Mouse (Mus musculus): ENCODE results near the gene Casz1. TPM values are rescaled to one million over a fixed set of nuclear protein-coding genes. Genes with fewer than 3 reads are reported as not detected.
A peak's percentile ranks its signal among the peaks of the same experiment; 100 is the strongest.

Casz1 gene
- polyA plus RNA-seq, 1 experiment from 2014 or later = 2.1 TPM

DNA sequence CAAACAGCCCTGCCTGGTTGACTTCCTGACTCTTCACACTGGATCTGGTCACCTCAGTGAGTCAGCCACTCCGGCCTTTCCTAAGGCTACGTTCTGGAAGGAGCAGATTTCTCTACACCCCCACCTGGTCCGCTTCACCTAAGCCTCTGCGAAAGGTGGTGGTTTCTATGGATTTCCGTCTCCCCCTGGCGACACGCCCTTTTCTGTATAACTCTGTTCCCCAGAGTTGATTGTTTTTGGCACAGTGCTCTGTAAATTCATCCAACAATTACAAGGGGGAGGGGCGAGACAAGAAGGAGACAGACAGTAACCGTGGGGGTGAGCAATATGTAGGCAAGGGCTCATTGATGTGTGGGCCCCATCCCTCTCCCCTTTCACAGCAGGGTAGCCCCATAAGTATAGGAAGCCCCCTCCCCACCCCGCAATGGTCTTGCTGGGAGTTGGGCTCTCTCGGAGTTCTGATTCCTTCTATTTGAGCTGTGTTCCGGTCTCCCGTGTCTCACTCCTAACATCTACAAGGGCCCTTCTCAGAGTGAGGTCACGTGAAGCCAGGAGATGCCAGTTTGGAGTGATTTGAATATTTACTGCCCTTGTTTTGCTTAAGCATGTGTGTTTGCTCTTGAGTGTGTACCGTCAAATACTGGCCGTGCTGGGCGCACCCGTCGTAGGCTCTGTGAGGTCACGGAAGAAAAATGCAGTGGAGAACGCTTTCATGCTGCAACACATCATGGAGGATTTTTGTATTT lies 29.2 kb downstream of the Casz1 start:
- no peak for DNase-seq (ENCODE audit: low spot score)
- WGBS = 86% methylated on average over 21 of the region's 21 CpGs

GRCm38 (mm10) chr4:148836391-148836790 lies 32.2 kb downstream of the Casz1 start:
- peak overlapping the region; percentile 61; the same call in 1 of the 2 replicates for H3K27ac ChIP-seq
- H3K36me3 ChIP-seq = no peaks in the 10 kb centered on the region
- 33% methylated on average over 6 of the region's 6 CpGs for WGBS
- DNase-seq (ENCODE audit: low spot score) = no peak
- H3K4me3 ChIP-seq = no peak overlapping the region
- H3K9me3 ChIP-seq (replicated peaks) = no peaks in the 10 kb centered on the region
- H3K4me1 ChIP-seq = peaks cover 46% of the 10 kb centered on the region
- peaks cover 25% of the 10 kb centered on the region for H3K27me3 ChIP-seq (ENCODE audit: low read depth, poor library complexity, severe bottlenecking)

More for the DNA sequence above, 29.2 kb downstream of the Casz1 start:
- H3K27me3 ChIP-seq (ENCODE audit: low read depth, poor library complexity, severe bottlenecking) = peaks cover 7% of the 10 kb centered on the region
- H3K4me1 ChIP-seq = peaks cover 42% of the 10 kb centered on the region
- H3K4me3 ChIP-seq = no peak overlapping the region
- no peaks in the 10 kb centered on the region for H3K36me3 ChIP-seq
- no peak overlapping the region for H3K27ac ChIP-seq
- no peaks in the 10 kb centered on the region for H3K9me3 ChIP-seq (replicated peaks)

DNA sequence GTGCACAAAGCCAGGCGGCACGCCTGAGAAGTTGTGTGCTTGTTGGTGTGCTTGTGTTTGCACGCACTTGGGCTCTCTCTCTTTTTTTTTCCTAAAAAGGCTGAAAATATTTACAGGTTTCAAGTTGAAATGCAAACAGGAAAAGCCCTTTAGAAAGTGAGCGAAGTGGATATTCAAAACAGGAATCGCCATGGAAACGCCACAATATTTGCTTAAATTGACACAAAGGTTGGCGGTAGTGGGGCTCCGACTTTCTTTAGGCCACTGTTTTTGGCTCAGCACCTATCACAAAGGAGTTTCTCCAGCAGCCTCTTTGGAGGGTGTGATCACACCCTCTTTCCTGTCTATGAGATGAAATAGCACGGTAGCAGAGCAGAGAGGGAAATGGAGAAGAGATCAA lies 32.8 kb downstream of the Casz1 start:
- no peaks in the 10 kb centered on the region for H3K36me3 ChIP-seq
- peaks cover 32% of the 10 kb centered on the region for H3K27me3 ChIP-seq (ENCODE audit: low read depth, poor library complexity, severe bottlenecking)
- no peak overlapping the region for H3K4me3 ChIP-seq
- 68% methylated on average over 9 of the region's 9 CpGs for WGBS
- peaks cover 47% of the 10 kb centered on the region for H3K4me1 ChIP-seq
- H3K9me3 ChIP-seq (replicated peaks) = no peaks in the 10 kb centered on the region
- H3K27ac ChIP-seq = peak overlapping the region; percentile 54; the same call in 1 of the 2 replicates
- no peak for DNase-seq (ENCODE audit: low spot score)

- 77% methylated on average over 6 of the region's 6 CpGs for WGBS
- Histone ChIP-seq H3K27ac (0 out of 2 replicates have a peak overlapping the region, but pooled peaks have one; percentile 32), H3K4me3 (no peak overlapping the region), H3K27me3 (ENCODE audit: low read depth, poor library complexity, severe bottlenecking) (peaks cover 38% of the 10 kb centered on the region), H3K36me3 (no peaks in the 10 kb centered on the region), H3K4me1 (peaks cover 53% of the 10 kb centered on the region), H3K9me3 (replicated peaks) (no peaks in the 10 kb centered on the region)
- no peak for DNase-seq (ENCODE audit: low spot score)
These were observed 33.4 kb downstream of the Casz1 start for GRCm38 (mm10) chr4:148837644-148838043.

- peaks cover 43% of the 10 kb centered on the region for H3K4me1 ChIP-seq
- 62% methylated on average over 6 of the region's 6 CpGs for WGBS
- no peaks in the 10 kb centered on the region for H3K36me3 ChIP-seq
These were observed 38.1 kb downstream of the Casz1 start for GRCm38 (mm10) chr4:148842302-148842701.

DNA sequence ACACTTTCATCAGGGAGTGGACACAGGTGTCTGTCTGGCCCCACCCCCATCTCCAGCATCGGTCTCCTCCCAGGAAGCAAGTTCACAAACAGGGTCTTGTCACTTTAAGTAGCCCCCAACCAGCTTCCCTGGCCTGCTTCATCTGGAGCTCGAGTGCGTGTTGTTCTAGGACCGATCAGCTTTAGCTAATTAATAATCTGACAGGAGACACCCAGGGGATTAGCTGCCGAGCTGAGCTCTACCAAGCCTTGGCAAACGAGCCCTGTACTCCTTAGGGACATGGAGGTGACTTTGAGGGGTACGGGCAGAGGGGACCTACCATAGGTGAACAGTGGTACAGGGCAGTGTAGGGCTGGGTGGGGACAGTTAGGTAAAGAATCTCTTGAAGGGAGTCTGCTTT lies 40.7 kb downstream of the Casz1 start:
- H3K27me3 ChIP-seq (ENCODE audit: low read depth, poor library complexity, severe bottlenecking) = peaks cover 84% of the 10 kb centered on the region
- no peak for DNase-seq (ENCODE audit: low spot score)
- no peak overlapping the region for H3K27ac ChIP-seq
- no peaks in the 10 kb centered on the region for H3K9me3 ChIP-seq (replicated peaks)
- H3K4me3 ChIP-seq = no peak overlapping the region
- WGBS = 53% methylated on average over 7 of the region's 7 CpGs
- peaks cover 47% of the 10 kb centered on the region for H3K4me1 ChIP-seq
- H3K36me3 ChIP-seq = no peaks in the 10 kb centered on the region

More at GRCm38 (mm10) chr4:148842302-148842701, 38.1 kb downstream of the Casz1 start:
- no peak overlapping the region for H3K4me3 ChIP-seq
- H3K9me3 ChIP-seq (replicated peaks) = no peaks in the 10 kb centered on the region
- H3K27ac ChIP-seq = no peak overlapping the region
- DNase-seq (ENCODE audit: low spot score) = no peak
- H3K27me3 ChIP-seq (ENCODE audit: low read depth, poor library complexity, severe bottlenecking) = peaks cover 71% of the 10 kb centered on the region

- WGBS = 68% methylated on average over 9 of the region's 9 CpGs
- Histone ChIP-seq H3K27ac (peak overlapping the region; percentile 65), H3K4me1 (peaks cover 49% of the 10 kb centered on the region), H3K4me3 (0 out of 2 replicates have a peak overlapping the region, but pooled peaks have one; percentile 13), H3K36me3 (no peaks in the 10 kb centered on the region), H3K27me3 (ENCODE audit: low read depth, poor library complexity, severe bottlenecking) (peaks cover 81% of the 10 kb centered on the region), H3K9me3 (replicated peaks) (no peaks in the 10 kb centered on the region)
- no peak for DNase-seq (ENCODE audit: low spot score)
These were observed 42.0 kb downstream of the Casz1 start for GRCm38 (mm10) chr4:148846203-148846602.

GRCm38 (mm10) chr4:148846724-148847123 lies 42.5 kb downstream of the Casz1 start:
- H3K4me1 ChIP-seq = peaks cover 53% of the 10 kb centered on the region
- no peaks in the 10 kb centered on the region for H3K36me3 ChIP-seq
- WGBS = 66% methylated on average over 11 of the region's 11 CpGs
- 0 out of 2 replicates have a peak overlapping the region, but pooled peaks have one; percentile 13 for H3K4me3 ChIP-seq
- DNase-seq (ENCODE audit: low spot score) = no peak
- no peaks in the 10 kb centered on the region for H3K9me3 ChIP-seq (replicated peaks)
- H3K27me3 ChIP-seq (ENCODE audit: low read depth, poor library complexity, severe bottlenecking) = peaks cover 81% of the 10 kb centered on the region
- 0 out of 2 replicates have a peak overlapping the region, but pooled peaks have one; percentile 10 for H3K27ac ChIP-seq

GRCm38 (mm10) chr4:148847636-148848035 lies 43.4 kb downstream of the Casz1 start:
- WGBS = 90% methylated on average over 9 of the region's 9 CpGs
- peaks cover 81% of the 10 kb centered on the region for H3K27me3 ChIP-seq (ENCODE audit: low read depth, poor library complexity, severe bottlenecking)
- peaks cover 55% of the 10 kb centered on the region for H3K4me1 ChIP-seq
- no peak for DNase-seq (ENCODE audit: low spot score)
- no peak overlapping the region for H3K4me3 ChIP-seq
- no peak overlapping the region for H3K27ac ChIP-seq
- H3K36me3 ChIP-seq = no peaks in the 10 kb centered on the region
- H3K9me3 ChIP-seq (replicated peaks) = no peaks in the 10 kb centered on the region

GRCm38 (mm10) chr4:148849437-148849836 lies 45.2 kb downstream of the Casz1 start:
- H3K27me3 ChIP-seq (ENCODE audit: low read depth, poor library complexity, severe bottlenecking) = peaks cover 74% of the 10 kb centered on the region
- no peaks in the 10 kb centered on the region for H3K9me3 ChIP-seq (replicated peaks)
- H3K27ac ChIP-seq = peak overlapping the region; percentile 42; the same call in 1 of the 2 replicates
- no peak overlapping the region for H3K4me3 ChIP-seq
- peaks cover 60% of the 10 kb centered on the region for H3K4me1 ChIP-seq
- 75% methylated on average over 6 of the region's 6 CpGs for WGBS
- DNase-seq (ENCODE audit: low spot score) = no peak
- H3K36me3 ChIP-seq = no peaks in the 10 kb centered on the region

GRCm38 (mm10) chr4:148853057-148853456 lies 48.8 kb downstream of the Casz1 start:
- Histone ChIP-seq H3K27me3 (ENCODE audit: low read depth, poor library complexity, severe bottlenecking) (peaks cover 78% of the 10 kb centered on the region), H3K27ac (peak overlapping the region; percentile 23; the same call in 1 of the 2 replicates), H3K9me3 (replicated peaks) (no peaks in the 10 kb centered on the region), H3K36me3 (no peaks in the 10 kb centered on the region), H3K4me3 (no peak overlapping the region), H3K4me1 (peaks cover 59% of the 10 kb centered on the region)
- WGBS = 76% methylated on average over 4 of the region's 4 CpGs
- DNase-seq (ENCODE audit: low spot score) = no peak

GRCm38 (mm10) chr4:148854093-148854492 lies 49.9 kb downstream of the Casz1 start:
- no peaks in the 10 kb centered on the region for H3K36me3 ChIP-seq
- H3K9me3 ChIP-seq (replicated peaks) = no peaks in the 10 kb centered on the region
- WGBS = 18% methylated on average over 2 of the region's 2 CpGs
- H3K27ac ChIP-seq = no peak overlapping the region
- no peak for DNase-seq (ENCODE audit: low spot score)
- no peak overlapping the region for H3K4me3 ChIP-seq
- H3K4me1 ChIP-seq = peaks cover 68% of the 10 kb centered on the region
- H3K27me3 ChIP-seq (ENCODE audit: low read depth, poor library complexity, severe bottlenecking) = peaks cover 79% of the 10 kb centered on the region

DNA sequence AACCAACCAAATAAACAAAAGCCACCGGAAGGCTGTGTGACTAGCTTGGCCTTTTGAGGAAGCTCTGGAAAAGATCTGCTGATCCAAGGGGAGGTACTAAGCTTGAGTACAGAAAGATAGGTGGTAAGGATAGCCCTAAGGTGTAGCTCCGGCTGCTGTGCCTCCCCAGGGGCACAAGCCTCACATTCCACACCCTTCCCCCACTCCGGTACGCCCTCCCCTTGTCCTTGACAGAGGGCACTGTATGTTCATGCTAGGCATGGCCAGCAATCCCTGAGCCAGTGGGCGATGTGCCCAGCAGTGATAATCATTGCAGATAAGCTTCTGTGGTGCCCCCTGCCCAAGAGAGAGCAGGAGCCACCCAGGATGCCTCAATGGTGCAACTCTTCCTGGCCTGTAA lies 51.3 kb downstream of the Casz1 start:
- no peak for DNase-seq (ENCODE audit: low spot score)
- Histone ChIP-seq H3K36me3 (no peaks in the 10 kb centered on the region), H3K27me3 (ENCODE audit: low read depth, poor library complexity, severe bottlenecking) (peaks cover 87% of the 10 kb centered on the region), H3K9me3 (replicated peaks) (no peaks in the 10 kb centered on the region), H3K4me1 (peaks cover 71% of the 10 kb centered on the region), H3K4me3 (no peak overlapping the region), H3K27ac (no peak overlapping the region)
- 82% methylated on average over 5 of the region's 5 CpGs for WGBS
